ENCODE assay signal across 2 mouse cellular contexts in the genomic region with DNA sequence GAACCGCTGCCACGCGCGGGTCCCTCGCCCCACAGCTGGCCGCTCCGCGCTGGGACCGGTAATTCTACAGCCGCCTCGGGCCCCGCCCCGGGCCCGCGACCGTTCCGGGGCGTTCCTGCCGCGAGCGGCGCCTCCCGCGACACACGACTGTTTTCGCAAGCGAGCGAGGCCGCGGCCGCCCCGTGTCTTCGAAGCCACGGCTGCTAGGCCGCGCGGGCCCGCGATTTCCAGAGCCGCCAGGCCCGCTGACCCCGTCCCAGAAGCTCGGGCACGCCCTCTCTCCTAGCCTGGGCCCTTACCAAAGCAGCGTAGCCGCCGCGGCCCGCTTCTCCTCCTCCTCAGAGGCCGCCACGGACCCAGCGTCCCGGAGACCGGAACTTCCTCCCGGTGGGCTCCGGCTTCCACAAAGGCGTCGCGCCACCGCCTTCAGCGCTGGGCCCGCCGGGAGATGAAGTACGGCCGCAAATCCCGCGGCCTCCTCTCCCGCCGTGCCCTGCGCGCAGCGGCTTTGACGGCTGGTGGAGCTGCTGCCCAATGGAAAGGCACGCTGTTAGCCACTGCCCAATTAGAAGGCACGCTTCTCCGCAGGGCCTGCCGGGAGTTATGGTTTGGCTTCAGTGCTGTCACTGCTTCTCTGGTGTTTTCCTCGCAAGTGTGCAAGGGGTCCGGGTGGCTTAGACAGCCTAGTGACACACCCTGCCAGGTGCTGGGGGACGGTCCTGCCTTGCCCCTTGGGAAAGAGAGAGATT.
TF ChIP-seq lines count a peak whose summit lies in the region.

No protein-coding gene starts in this region.

TF ChIP-seq in C2C12, 6 proteins besides CTCF, POLR2A, EP300 and RAD21:
- TF ChIP-seq CEBPB (IDR thresholded peaks at IDR 0.05; ENCODE audit: low read depth): no peak
- TF ChIP-seq MYOD1 (IDR thresholded peaks at IDR 0.05; ENCODE audit: control insufficient read depth, insufficient read length, low read depth): peak; percentile 42
- TF ChIP-seq MAX (IDR thresholded peaks at IDR 0.05): peak; percentile 26

TF ChIP-seq in myocyte, 11 proteins besides CTCF, POLR2A, EP300 and RAD21:
- TF ChIP-seq MYOG (IDR thresholded peaks at IDR 0.05; ENCODE audit: control insufficient read depth in 1 of 3, insufficient read depth in 1 of 3, insufficient read length in 2 of 3, low read depth in 2 of 3) (peak in 1 of 3 experiments; percentile 8), TCF3 (IDR thresholded peaks at IDR 0.05; ENCODE audit: insufficient read length, low read depth) (no peak), POLR2AphosphoS2 (IDR thresholded peaks at IDR 0.05; ENCODE audit: insufficient read length, low read depth) (peak; percentile 63), SRF (IDR thresholded peaks at IDR 0.05; ENCODE audit: control insufficient read depth, insufficient read length, low read depth) (no peak), USF1 (IDR thresholded peaks at IDR 0.05; ENCODE audit: low read depth) (no peak), MYOD1 (IDR thresholded peaks at IDR 0.05; ENCODE audit: control insufficient read depth in 1 of 3, insufficient read length in 2 of 3, low read depth in 2 of 3) (peak in 2 of 3 experiments; percentile 71 to 75), E2F4 (IDR thresholded peaks at IDR 0.05; ENCODE audit: insufficient read depth) (peak; percentile 68), CEBPB (IDR thresholded peaks at IDR 0.05; ENCODE audit: insufficient read depth, poor library complexity, severe bottlenecking) (no peak)
